Mouse (Mus musculus): ENCODE results near the gene Tsacc.
"Not testable (repeated sequence)": the region's sequence is repeated elsewhere in the genome, so short reads cannot be mapped to it uniquely, and the experiment has no call there.

Gene Tsacc

DNA sequence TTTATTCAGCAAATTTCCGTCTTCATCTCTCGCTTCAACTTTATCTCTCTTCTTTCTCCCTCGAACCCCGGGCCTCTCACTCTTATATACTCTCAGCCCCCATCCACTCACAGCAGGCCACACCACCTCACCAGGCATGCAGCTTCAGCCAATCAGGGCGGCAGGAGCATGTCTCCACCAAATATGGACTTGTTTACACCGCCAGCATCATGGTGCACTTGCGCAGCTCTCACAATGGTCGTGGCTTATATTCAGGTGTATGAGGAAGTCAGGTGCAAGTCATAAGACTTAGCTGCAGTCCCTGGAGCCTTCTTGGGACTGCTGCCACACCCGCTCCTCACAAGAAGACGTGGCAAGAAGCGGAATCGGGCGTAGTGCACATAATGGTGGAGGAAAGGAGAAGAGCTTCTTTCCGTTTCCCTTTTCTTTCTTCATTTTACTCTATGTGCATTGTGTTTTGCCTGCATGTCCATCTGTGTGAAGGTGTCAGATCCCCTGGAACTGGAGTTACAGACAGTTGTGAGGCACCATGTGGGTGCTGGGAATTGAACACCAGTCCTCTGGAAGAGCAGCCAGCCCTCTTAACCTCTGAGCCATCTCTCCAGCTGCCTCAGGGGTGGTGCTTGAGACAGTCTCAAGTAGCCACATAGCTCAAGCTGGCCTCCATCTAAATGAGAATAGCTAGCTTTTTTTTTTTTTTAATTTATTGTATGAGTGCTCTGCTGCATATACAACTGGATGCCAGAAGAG is 11.8 kb downstream of the Tsacc start:
- not testable (repeated sequence) for DNase-seq (ENCODE audit: low read depth, low spot score)

DNA sequence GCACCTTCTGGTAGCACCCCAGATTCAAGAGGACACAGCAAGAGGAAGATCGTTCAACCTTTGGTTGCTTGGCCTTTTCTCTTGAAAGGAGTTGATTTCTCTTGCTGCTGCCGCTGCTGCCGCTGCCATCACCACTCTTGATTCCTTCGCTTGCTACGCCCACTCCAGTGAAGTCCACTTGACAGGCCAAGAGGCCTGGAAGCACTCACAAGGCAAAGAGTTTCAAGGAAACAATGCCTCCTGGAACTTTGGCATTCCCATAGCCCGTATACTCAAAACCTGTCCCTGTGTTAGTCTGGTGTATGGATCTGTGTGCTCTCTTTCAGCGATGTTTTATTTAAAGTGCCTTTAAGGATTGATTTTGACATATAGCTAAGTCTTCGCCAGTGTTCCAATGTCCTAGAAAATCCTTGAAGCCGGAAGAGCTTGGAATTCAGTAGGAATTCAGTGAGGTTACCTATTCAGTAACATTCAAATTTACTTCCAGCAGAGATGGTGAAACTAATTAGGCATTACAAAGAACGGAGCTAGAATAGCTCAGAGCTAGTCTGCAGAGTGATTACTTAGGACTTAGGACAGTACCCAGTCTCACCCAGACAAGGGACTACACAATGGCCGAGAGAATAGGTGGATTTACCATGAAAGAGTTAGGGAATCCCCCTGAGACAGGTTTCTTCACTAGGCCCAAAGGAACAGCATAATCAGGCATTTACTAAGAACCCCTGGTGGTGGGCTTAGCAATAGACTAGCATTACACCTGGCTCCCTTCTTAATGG is 15.5 kb downstream of the Tsacc start:
- DNase-seq (ENCODE audit: low read depth, low spot score): not testable (repeated sequence)

DNA sequence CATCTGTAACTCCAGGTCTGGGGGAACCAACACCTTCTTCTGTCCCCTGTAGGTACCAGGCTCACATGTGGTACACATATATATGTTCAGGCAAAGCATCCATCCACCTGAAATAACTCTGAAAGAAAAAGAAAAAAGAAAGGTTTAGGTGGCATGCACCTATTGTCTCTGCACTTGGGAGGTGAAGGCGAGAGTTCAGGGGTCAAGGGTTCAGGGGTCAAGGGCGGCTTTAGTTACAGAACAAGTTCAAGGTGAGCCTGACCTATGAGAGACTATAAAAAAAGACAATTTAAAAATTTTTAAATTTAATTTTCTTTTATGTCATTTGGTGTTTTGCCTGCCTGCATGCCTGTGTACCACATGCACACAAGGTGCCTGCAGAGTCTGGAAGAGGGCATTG is 16.8 kb downstream of the Tsacc start:
- no peak for DNase-seq (ENCODE audit: low read depth, low spot score)

DNA sequence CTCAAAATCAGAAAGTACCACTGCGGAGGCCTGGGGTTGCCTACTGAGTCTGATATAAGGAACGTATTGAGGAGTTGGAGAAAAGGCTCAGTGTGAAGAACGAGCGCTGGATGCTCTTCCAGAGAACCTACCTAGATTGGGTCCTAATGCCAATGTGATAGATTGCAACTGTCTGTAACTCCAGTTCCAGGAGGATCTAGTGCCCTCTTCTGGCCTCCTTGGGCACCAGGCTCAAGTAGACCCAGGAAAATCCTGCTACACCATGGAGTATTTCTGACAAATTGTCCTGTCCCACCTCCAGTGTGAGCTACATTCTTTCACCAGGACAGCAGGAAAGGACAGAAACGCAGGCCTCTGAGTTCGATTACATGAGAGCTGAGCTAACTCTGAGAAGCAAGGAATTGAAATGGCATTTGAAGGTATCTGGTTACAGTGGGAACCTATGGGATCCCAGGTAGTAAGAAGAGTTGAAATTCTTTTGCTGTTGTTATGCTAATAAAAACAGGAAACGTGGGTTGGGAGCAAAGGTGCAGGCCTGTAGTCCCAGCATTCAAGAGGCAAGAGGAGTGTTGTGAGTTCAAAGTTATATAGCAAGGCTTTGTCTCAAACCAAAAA is 20.2 kb downstream of the Tsacc start:
- no peak for DNase-seq (ENCODE audit: low read depth, low spot score)

DNA sequence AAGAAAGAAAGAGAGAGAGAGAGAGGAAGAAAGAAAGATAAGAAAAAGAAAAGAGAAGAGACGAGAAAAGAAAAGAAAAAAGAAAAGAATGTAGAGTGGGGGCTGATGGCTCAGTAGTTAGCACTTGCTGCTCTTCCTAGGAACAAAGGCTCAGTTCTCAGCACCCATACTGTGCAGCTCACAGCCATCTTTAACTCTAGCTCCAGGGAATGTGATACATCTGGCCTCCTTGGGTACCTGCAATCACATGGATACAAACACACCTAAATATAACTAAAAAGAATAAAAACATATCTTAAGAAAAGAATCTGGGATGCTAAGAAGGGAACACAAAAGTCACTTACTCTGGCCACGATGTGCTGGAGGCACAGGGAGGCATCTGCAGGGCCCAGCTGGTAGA is 20.7 kb downstream of the Tsacc start:
- no peak for DNase-seq (ENCODE audit: low read depth, low spot score)

DNA sequence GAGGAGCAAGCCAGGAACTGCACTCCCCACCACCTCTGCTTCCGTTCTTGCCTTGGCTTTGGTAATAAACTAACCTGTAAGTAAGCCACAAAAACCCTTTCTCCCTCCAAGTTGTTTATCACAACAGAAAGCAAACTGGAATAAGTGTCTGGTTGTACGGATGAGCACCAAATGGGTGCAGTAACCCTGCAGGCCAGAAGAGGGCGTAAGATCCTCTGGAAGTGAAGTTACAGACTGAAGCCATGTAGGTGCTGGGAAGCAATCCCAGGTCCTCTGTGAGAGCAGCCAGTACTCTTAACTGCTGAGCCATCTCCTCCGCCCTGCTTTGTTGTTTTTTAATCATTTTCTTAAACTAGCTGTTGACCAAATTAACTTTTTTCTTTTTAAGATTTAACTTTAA is 22.8 kb downstream of the Tsacc start:
- no peak for DNase-seq (ENCODE audit: low read depth, low spot score)

DNA sequence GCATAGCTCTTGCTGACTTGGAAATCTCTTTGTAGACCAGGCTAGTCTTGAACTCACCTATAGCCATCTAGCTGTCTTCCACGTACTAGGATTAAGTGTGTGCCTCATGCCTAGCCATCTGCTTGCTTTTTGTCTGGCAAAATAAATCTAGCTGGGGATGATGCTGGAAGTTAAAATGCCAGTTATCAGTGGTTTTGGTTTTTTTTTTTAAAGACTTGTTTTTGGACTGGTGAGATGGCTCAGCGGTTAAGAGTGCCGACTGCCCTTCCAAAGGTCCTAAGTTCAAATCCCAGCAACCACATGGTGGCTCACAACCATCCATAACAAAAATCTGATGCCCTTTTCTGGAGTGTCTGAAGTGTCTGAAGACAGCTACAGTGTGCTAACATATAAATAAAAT is 24.9 kb downstream of the Tsacc start:
- DNase-seq (ENCODE audit: low read depth, low spot score): no peak

DNA sequence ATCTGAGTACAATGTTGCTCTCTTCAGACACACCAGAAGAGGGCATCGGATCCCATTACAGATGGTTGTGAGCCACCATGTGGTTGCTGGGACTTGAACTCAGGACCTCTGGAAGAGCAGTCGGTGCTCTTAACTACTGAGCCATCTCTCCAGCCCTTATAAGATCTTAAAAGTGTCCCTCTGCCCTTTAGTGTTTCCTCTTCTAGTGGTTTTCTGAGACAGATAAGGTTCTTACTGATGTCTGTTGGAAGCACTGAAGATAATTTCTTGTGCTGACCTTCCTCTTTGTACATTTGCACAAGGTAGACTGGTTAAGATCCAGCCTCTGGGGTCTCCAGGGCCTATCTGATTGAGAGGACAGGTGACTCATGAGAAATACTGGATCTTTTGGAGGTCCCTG is 25.5 kb downstream of the Tsacc start:
- DNase-seq (ENCODE audit: low read depth, low spot score): not testable (repeated sequence)

DNA sequence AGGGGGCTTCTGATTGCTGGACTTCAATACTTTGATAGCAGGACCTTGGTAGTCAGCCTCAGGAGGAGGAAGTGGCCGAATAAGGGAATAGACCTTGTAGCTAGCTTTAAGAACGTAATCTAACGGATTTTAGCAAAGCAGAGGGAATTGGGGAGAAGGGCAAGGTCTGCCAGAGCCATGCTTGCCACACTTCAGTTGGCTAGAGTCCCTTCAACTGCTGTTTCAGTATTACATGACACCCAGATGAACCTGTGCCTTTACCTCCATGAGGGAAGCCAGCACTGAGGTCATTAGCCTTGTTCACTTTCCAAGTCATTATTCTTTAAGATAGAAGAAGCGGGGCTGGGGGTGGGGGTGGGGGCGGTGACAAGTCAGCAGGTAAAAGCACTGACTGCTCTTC is 27.8 kb downstream of the Tsacc start:
- DNase-seq (ENCODE audit: low read depth, low spot score): no peak

DNA sequence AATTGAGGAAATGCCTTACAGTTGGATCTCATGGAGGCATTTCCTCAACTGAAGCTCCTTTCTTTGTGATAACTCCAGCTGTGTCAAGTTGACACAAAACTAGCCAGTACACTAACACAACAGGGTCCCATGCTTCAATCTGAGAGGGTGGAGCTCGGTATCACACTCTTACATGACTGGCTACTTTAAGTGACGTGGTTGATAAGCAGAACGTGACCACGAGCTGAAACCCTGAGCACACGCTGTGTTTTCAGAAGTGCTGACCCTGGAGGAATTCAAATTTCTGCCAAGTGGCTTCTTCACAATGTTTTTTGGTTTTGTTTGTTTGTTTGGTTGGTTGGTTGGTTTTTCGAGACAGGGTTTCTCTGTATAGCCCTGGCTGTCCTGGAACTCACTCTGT is 28.8 kb downstream of the Tsacc start:
- DNase-seq (ENCODE audit: low read depth, low spot score): not testable (repeated sequence)

DNA sequence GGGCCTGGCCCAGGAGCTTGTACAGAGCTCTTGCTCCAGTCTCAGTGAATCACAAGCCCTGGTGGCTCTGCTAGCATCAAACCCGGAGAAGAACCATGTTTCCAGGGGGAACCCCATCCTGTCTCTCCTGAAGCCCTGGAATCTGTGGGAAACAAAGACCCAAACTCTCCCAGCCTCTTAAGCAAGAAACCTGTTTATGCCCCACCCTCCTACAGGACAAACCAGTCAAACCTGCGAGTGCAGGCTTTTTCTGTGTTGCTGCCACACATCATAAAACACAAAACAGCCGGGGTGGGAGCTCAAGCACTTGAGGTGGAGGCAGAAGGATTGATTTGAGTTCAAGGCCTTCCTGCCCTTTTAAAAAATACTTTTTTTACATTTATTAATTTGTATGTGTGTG is 34.5 kb downstream of the Tsacc start:
- no peak for DNase-seq (ENCODE audit: low read depth, low spot score)

DNA sequence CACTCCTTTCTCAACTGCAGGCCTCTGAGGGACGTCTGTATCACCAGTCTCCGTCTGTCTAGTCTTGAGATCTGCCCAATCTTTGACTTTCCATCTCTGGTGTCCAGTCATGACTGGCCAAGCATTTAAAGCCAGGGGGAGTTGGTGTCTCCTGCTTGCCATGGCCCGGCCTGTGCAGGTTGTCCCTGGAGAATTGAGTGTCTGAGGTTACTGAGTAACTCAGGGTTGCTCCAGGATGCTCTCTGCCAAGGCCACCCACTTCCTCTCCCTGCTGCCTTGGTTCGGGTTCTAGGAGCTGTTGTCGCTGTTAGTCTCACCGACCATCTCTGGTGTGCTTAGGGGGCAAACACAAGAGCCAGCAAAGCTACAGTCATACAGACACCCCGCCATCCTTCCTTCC is 40.4 kb downstream of the Tsacc start:
- DNase-seq (ENCODE audit: low read depth, low spot score): no peak

DNA sequence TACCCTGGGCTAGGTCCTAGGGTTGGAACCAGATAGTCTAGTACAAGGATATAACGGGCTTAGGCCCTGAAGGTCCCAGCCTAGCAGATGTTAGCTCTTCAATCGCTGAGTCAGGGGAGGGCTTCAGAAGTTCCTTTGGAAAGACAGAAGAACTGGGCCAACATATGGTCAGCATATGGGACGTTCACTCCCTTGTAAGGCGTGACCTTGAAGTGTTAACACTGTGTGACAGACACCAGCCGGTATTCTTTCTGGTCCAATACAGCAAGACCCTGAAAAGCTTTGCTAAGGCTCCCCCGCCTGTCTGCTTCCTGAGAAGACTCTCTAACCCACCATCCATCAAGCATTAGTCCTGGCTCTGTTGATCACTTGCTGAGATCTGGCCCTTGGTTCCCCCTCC is 40.8 kb downstream of the Tsacc start:
- DNase-seq (ENCODE audit: low read depth, low spot score): no peak

DNA sequence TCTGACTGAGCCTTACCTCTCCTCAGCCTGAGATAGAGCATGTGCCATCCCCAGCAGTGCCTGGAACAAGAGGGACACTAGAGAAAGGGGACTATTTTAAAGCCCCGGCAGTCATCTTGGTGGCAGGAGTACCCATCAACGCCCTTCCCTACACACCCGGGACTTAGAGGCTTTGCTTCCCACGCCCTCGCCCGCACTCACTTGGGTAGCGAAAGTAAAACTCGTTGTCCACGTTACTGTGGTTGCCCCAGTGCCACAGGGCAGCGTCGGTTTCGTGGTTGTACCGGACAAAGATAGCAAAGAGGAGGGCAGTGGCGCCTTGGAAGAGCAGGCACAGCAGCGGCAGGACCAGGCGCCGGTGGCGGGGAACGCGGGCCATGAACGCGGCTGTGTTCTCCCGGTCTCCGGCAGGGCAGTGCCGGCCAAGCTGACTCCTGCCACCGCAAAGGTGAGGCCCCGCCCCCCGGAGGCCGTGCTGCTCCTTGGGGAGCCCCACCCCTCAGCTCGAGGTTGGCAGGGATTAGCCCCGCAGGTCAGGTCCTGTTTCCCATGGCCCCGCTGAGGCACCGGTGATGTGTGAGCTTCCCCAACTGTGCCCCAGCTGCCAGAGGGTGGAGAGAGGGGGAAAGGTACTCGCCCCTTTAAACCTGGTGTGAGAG is 42.4 kb downstream of the Tsacc start, which contains the start of gene Rhbg:
TSS of gene Rhbg (minus strand) at position 442 of the 659 bp plus-strand sequence.
- DNase-seq (ENCODE audit: low read depth, low spot score): no peak

DNA sequence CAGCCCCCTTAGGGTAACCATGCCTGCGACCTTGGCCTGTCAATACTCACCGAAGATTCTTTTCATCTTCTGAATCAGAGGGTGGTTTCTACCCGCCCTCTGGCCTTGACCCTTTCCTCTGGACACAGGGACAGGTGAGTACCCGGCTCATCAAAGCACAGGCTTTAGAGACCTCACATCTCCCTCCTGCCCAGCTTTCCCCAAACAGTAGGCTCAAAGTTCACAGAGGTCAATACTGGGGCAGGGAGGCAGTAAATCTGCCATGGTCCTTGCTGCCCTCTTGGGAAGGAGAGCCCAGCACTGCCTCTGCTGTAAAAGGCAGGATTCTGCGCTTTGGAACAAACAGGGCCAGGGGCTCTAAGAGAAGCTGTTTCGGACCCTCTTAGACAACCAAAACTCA is 44.1 kb downstream of the Tsacc start:
- DNase-seq (ENCODE audit: low read depth, low spot score): no peak

DNA sequence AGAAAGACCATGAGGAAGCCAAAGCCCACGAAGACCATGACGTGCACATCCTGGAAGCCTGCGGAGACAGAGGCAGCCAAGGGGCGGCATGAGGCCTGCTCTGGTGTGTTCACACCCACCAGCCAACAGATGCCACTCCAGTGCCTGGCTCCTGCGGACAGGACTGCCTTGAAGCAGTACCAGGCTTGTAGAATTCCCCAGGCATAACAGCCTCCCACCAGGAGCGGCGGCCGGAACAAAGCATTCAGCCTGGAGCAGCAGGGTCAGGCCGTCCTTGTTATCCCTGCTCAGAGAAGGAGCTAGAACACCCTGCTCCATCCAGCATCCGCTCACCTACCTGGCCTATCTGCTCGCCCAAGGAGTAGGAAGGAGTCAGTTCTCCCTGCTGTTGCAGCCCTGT is 48.4 kb downstream of the Tsacc start:
- no peak for DNase-seq (ENCODE audit: low read depth, low spot score)

DNA sequence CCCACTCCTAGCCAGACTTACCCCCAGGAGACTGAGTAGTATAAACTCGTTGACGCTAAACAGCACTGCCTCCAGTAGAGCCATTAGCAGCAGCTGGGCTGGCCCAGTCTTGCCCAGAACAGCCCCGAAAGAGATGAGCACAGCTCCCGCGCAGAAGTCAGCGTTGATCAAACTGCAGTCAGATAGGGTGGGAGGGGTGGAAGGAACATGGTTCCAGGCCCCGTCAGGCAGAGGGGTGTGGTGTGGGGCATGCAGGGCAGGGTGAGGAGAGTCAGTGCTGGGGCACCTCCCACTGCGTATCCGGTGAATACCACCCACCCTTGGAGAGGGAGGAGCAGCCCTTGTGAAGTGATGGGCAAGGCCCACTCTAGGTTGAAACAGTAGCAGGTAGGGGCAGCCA is 49.1 kb downstream of the Tsacc start:
- no peak for DNase-seq (ENCODE audit: low read depth, low spot score)

DNA sequence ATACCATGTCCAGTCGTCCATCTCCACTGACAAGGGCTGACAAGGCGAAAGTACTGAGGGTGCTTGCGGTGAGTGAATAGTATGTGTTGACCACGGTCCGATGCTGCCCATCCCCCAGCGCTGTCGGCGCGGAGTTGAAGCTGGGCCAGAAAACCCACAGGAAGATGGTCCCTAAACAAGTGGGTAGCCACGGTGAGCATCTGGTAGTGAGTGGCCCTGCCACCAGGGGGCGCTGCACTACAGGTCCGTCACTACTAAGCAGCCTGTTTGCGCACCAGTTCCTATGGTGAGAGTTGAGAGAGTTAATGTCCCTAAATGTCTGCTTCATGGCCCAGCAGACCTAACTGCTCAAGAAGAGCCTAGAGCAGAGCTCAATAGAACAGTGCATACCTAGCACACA is 51.0 kb downstream of the Tsacc start:
- peak; percentile 80 for DNase-seq (ENCODE audit: low read depth, low spot score)

DNA sequence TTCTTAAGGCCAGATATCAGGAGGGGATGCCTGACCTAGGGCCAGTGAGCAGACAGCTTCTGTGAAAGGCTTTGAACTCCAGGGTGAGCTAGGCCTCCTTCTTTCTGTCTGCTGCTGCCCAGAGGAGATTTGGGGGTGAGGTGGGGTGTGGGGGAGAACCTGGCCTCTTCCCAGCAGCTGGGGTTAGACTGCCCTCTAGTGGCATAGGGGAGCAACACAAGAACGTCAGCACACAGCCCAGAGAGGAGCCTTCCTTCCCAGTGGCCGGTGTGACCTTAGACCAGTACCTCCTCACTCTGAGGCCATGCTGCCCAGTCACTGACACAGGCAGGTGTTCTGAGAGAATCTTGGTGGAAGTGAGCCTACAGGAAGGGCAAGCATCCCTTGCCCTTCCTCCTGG is 52.7 kb downstream of the Tsacc start:
- peak; percentile 73 for DNase-seq (ENCODE audit: low read depth, low spot score)

DNA sequence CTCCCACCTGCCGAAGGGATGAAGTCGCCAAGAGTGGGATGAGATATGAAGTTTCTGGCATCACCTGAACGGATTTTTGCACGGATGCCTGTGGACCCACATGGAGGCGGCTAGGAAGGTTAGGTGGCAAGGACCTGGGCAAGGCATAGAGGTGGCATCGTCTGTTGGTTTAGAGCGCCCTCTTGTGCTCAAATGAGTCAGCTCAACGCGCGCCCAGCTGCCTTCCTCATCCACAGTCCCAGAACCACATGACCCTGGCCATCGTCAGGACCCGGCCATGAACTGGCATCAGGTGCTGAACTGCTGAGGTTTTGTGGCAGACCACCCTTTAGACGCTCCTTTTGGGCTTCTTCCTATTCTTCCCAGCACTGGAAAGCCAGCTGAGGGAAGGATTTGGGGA is 54.3 kb downstream of the Tsacc start:
- peak; percentile 78 for DNase-seq (ENCODE audit: low read depth, low spot score)

DNA sequence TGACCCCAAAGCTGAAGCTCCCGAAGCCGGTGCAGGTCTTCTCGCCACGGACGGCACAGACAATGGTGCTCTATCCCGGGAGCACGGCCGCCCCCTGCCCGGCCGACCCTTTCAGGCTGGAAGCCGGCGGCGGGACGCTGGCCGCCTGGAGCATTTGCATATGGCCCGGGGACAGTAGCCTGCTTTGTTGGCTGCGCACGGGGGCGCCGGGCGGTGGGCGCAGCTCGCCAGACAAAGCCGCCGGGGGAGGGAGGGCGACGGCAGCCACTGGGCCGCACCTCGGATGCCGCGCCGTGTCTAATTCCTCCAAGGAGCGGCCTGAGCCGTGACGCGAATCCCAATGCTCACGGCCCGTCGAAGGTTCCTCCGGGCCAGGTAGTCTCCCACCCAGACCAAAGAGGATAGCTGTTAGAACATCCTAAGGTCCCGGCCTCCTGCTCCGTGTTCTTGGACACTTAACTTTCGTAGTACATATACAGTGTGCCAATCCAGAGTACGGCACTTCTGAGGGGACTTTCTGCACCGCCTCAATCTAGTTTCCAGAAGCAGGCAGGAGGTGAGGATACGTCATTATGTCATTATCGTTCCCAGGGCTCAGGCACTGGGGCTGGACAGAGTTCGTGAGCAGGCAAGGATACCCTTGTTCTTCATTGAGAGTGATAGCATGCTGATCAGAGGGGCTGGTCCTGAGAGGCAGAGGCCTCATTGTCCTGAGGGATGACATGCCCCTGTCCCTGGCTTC is 55.6 kb downstream of the Tsacc start:
- DNase-seq (ENCODE audit: low read depth, low spot score): peak; percentile 72
